ENCODE assay signal across 18 mouse cellular contexts in the genomic region with DNA sequence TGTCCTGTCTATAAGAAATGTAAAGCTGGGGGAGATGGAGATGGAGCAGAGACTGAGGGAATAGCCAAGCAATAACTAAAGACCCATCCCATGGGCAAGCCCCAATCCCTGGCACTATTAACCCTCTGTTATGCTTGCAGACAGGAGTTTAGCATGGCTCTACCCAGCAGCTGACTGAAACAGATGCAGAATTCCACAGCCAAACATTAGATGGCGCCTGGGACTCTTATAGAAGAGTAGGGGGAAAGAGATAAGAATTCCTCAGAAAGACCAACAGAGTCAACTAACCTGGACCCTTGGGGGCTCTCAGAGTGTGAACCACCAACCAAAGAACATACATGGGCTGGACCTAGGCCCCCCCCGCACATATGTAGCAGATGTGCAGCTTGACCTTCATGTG. TPM values are rescaled to one million over a fixed set of nuclear protein-coding genes. Genes with fewer than 3 reads are reported as not detected.
A peak's percentile ranks its signal among the peaks of the same experiment; 100 is the strongest.
DNase-seq lines count a peak whose midpoint lies in the region; ATAC-seq and TF ChIP-seq lines count a peak whose summit lies in the region.
"Had no signal": no experiment of that assay in that cellular context is flagged by ENCODE, and none has a peak within 500 bp of the region (broad histone marks: within the 10 kb centered on the region; RNA-seq: fewer than 3 reads in every experiment).

No protein-coding gene starts in this region.

- H3K4me3 ChIP-seq in intestine, postnatal 0 days (ENCODE audit: low read depth, low read length) = no peak overlapping the region
- no peak overlapping the region for H3K4me3 ChIP-seq in intestine, embryonic 15.5 days (replicated peaks)
- no peak overlapping the region for H3K4me3 ChIP-seq in lung, postnatal 0 days (ENCODE audit: low read depth, low read length)
- H3K4me3 ChIP-seq: forebrain, embryonic 10.5 days; hindbrain, embryonic 15.5 days; midbrain, embryonic 12.5 days; neural tube, embryonic 12.5 days had no signal

- H3K4me2 ChIP-seq in intestine, postnatal 0 days (replicated peaks; ENCODE audit: low read depth) = no peak overlapping the region
- no peak overlapping the region for H3K4me2 ChIP-seq in intestine, embryonic 15.5 days (replicated peaks)
- H3K4me2 ChIP-seq in lung, postnatal 0 days (replicated peaks; ENCODE audit: low read depth, low read length) = no peak overlapping the region
- H3K4me2 ChIP-seq: hindbrain, embryonic 15.5 days; liver, embryonic 11.5 days; midbrain, embryonic 12.5 days; neural tube, embryonic 12.5 days had no signal

- H3K4me1 ChIP-seq in intestine, postnatal 0 days (replicated peaks; ENCODE audit: control insufficient read depth, insufficient read depth, low read length) = no peaks in the 10 kb centered on the region
- H3K4me1 ChIP-seq in intestine, embryonic 15.5 days (replicated peaks) = no peaks in the 10 kb centered on the region
- H3K4me1 ChIP-seq in lung, postnatal 0 days (ENCODE audit: insufficient read depth, low read depth, low read length) = no peaks in the 10 kb centered on the region
- H3K4me1 ChIP-seq: forebrain, embryonic 10.5 days; hindbrain, embryonic 15.5 days; midbrain, embryonic 12.5 days; neural tube, embryonic 12.5 days had no signal

- H3K9me3 ChIP-seq in intestine, postnatal 0 days (ENCODE audit: control insufficient read depth) = no peaks in the 10 kb centered on the region
- H3K9me3 ChIP-seq in intestine, embryonic 15.5 days = no peaks in the 10 kb centered on the region
- no peaks in the 10 kb centered on the region for H3K9me3 ChIP-seq in lung, postnatal 0 days (ENCODE audit: low read length)
- H3K9me3 ChIP-seq: forebrain, embryonic 10.5 days; hindbrain, embryonic 15.5 days; midbrain, embryonic 12.5 days; neural tube, embryonic 12.5 days had no signal

- peaks cover 68% of the 10 kb centered on the region for H3K36me3 ChIP-seq in intestine, postnatal 0 days (ENCODE audit: control insufficient read depth, insufficient read depth)
- H3K36me3 ChIP-seq in intestine, embryonic 15.5 days = peaks cover 21% of the 10 kb centered on the region
- H3K36me3 ChIP-seq in lung, postnatal 0 days (ENCODE audit: insufficient read depth, low read length) = peaks cover 27% of the 10 kb centered on the region

- TF ChIP-seq CTCF in intestine, postnatal 0 days (IDR thresholded peaks at IDR 0.05; ENCODE audit: low read depth) = peak; percentile 58
- peak; percentile 50 for TF ChIP-seq CTCF in lung, postnatal 0 days (IDR thresholded peaks at IDR 0.05)

- DNase-seq in embryo, embryonic 11 days = peak; percentile 18
- DNase-seq in embryo, embryonic 9.5 days (ENCODE audit: extremely low spot score) = no peak
- DNase-seq in lung, postnatal 0 days (ENCODE audit: low spot score) = no peak
- no peak for DNase-seq in lung, postnatal 14 days
- DNase-seq in retina, embryonic 14.5 days (ENCODE audit: low spot score) = peak; percentile 34
- DNase-seq: adrenal gland, postnatal 25 days; heart, adult 18-20 months; left cerebral cortex, postnatal 4 days; lung, postnatal 4 days had no signal

- H3K27ac ChIP-seq in intestine, postnatal 0 days (ENCODE audit: low read depth, low read length) = no peak overlapping the region
- no peak overlapping the region for H3K27ac ChIP-seq in intestine, embryonic 15.5 days
- no peak overlapping the region for H3K27ac ChIP-seq in lung, postnatal 0 days (ENCODE audit: low read length)
- H3K27ac ChIP-seq: forebrain, embryonic 10.5 days; hindbrain, embryonic 15.5 days; midbrain, embryonic 12.5 days; neural tube, embryonic 12.5 days had no signal

- H3K9ac ChIP-seq in intestine, postnatal 0 days (ENCODE audit: low read depth, low read length) = no peak overlapping the region
- no peak overlapping the region for H3K9ac ChIP-seq in intestine, embryonic 15.5 days
- no peak overlapping the region for H3K9ac ChIP-seq in lung, postnatal 0 days (replicated peaks; ENCODE audit: low read depth)
- H3K9ac ChIP-seq: hindbrain, embryonic 15.5 days; midbrain, embryonic 12.5 days; neural tube, embryonic 12.5 days had no signal

- TF ChIP-seq EP300 in lung, postnatal 0 days (IDR thresholded peaks at IDR 0.05) = no peak

- ATAC-seq in intestine, postnatal 0 days = no peak
- no peak for ATAC-seq in intestine, embryonic 15.5 days
- ATAC-seq in lung, postnatal 0 days = no peak
- ATAC-seq in frontal cortex, adult (ENCODE audit: low TSS enrichment) = no peak
- ATAC-seq: activated CD4-positive, CD25-positive, alpha-beta regulatory T cell, adult 4 months had no signal

- 81% methylated on average over 2 of the region's 2 CpGs for WGBS in intestine, postnatal 0 days
- 65% methylated on average over 2 of the region's 2 CpGs for WGBS in intestine, embryonic 15.5 days
- WGBS in lung, postnatal 0 days = 64% methylated on average over 2 of the region's 2 CpGs

- no peaks in the 10 kb centered on the region for H3K27me3 ChIP-seq in intestine, postnatal 0 days (replicated peaks; ENCODE audit: control insufficient read depth, insufficient read depth, low read length)
- no peaks in the 10 kb centered on the region for H3K27me3 ChIP-seq in intestine, embryonic 15.5 days (replicated peaks)
- H3K27me3 ChIP-seq in lung, postnatal 0 days (replicated peaks; ENCODE audit: insufficient read depth, low read length) = no peaks in the 10 kb centered on the region
- H3K27me3 ChIP-seq: hindbrain, embryonic 15.5 days; midbrain, embryonic 12.5 days; neural tube, embryonic 12.5 days had no signal

RNA-seq across cellular contexts. Expression of gene Mon2, which starts 36.4 kb away (rescaled TPM):
- polyA plus RNA-seq in intestine, postnatal 0 days (2015; fragmentation: Nextera tagmentation; extraction: Ambion mirVana) = 16.4 and 22.1 TPM in 2 replicates
- polyA plus RNA-seq in intestine, embryonic 15.5 days (2015; fragmentation: Nextera tagmentation; extraction: Ambion mirVana) = 18.7 and 22.9 TPM in 2 replicates
- 26.4 and 27.2 TPM in 2 replicates for polyA plus RNA-seq in lung, postnatal 0 days (2015; fragmentation: Nextera tagmentation; extraction: Ambion mirVana)

Comparison
In these comparisons a context has a peak if more than half of its experiments do, and no peak if none do; other contexts are left out.
1. DNase-seq: peak in embryo, embryonic 11 days (single experiment) and retina, embryonic 14.5 days (single experiment); none in embryo, embryonic 9.5 days (single experiment), lung, postnatal 0 days (single experiment) and lung, postnatal 14 days (single experiment).